Mouse (Mus musculus): ENCODE measurements around the gene Etv6. TPM values are rescaled to one million over a fixed set of nuclear protein-coding genes. Genes with fewer than 3 reads are reported as not detected.

Gene Etv6
- total RNA-seq, 2 experiments from 2014 or later = 21.1 to 21.3 TPM

GRCm38 (mm10) chr6:134095582-134095981, 60.1 kb downstream of the Etv6 start:
- DNase-seq (ENCODE audit: extremely low spot score in 1 of 2, low spot score in 2 of 2) = no peak
- intact Hi-C loops (cut with DNase I) = no loop called here

GRCm38 (mm10) chr6:134099976-134100743, 64.7 kb downstream of the Etv6 start:
- intact Hi-C loops (cut with DNase I) = no loop called here
- DNase-seq (ENCODE audit: extremely low spot score in 1 of 2, low spot score in 2 of 2) = no peak

- intact Hi-C loops (cut with DNase I) = no loop called here
- DNase-seq (ENCODE audit: extremely low spot score in 1 of 2, low spot score in 2 of 2) = no peak
Observed at GRCm38 (mm10) chr6:134102396-134102795, 66.9 kb downstream of the Etv6 start.

GRCm38 (mm10) chr6:134103519-134103918, 68.0 kb downstream of the Etv6 start:
- intact Hi-C loops (cut with DNase I) = no loop called here
- no peak for DNase-seq (ENCODE audit: extremely low spot score in 1 of 2, low spot score in 2 of 2)

GRCm38 (mm10) chr6:134105514-134106201, 70.2 kb downstream of the Etv6 start:
- intact Hi-C loops (cut with DNase I) = no loop called here
- DNase-seq (ENCODE audit: extremely low spot score in 1 of 2, low spot score in 2 of 2) = peak in 1 of 2 experiments; percentile 73

- intact Hi-C loops (cut with DNase I) = no loop called here
- no peak for DNase-seq (ENCODE audit: extremely low spot score in 1 of 2, low spot score in 2 of 2)
Observed at GRCm38 (mm10) chr6:134107696-134108095, 72.2 kb downstream of the Etv6 start.

- intact Hi-C loops (cut with DNase I) = no loop called here
- no peak for DNase-seq (ENCODE audit: extremely low spot score in 1 of 2, low spot score in 2 of 2)
Observed at GRCm38 (mm10) chr6:134109675-134110074, 74.2 kb downstream of the Etv6 start.

GRCm38 (mm10) chr6:134110206-134110605, 74.7 kb downstream of the Etv6 start:
- no peak for DNase-seq (ENCODE audit: extremely low spot score in 1 of 2, low spot score in 2 of 2)
- intact Hi-C loops (cut with DNase I) = no loop called here

- no peak for DNase-seq (ENCODE audit: extremely low spot score in 1 of 2, low spot score in 2 of 2)
- intact Hi-C loops (cut with DNase I) = no loop called here
Observed at GRCm38 (mm10) chr6:134111599-134111998, 76.1 kb downstream of the Etv6 start.

GRCm38 (mm10) chr6:134112753-134113152, 77.3 kb downstream of the Etv6 start:
- intact Hi-C loops (cut with DNase I) = no loop called here
- no peak for DNase-seq (ENCODE audit: extremely low spot score in 1 of 2, low spot score in 2 of 2)

- intact Hi-C loops (cut with DNase I) = no loop called here
- DNase-seq (ENCODE audit: extremely low spot score in 1 of 2, low spot score in 2 of 2) = no peak
Observed at GRCm38 (mm10) chr6:134113168-134113567, 77.7 kb downstream of the Etv6 start.

GRCm38 (mm10) chr6:134115219-134115968, 79.9 kb downstream of the Etv6 start:
- intact Hi-C loops (cut with DNase I) = no loop called here

GRCm38 (mm10) chr6:134117380-134117938, 82.0 kb downstream of the Etv6 start:
- intact Hi-C loops (cut with DNase I) = no loop called here
- no peak for DNase-seq (ENCODE audit: extremely low spot score in 1 of 2, low spot score in 2 of 2)

More at GRCm38 (mm10) chr6:134115219-134115968, 79.9 kb downstream of the Etv6 start:
- no peak for DNase-seq (ENCODE audit: extremely low spot score in 1 of 2, low spot score in 2 of 2)

GRCm38 (mm10) chr6:134118506-134118905, 83.0 kb downstream of the Etv6 start:
- no peak for DNase-seq (ENCODE audit: extremely low spot score in 1 of 2, low spot score in 2 of 2)
- intact Hi-C loops (cut with DNase I) = no loop called here

- intact Hi-C loops (cut with DNase I) = no loop called here
- DNase-seq (ENCODE audit: extremely low spot score in 1 of 2, low spot score in 2 of 2) = no peak
Observed at GRCm38 (mm10) chr6:134119136-134119535, 83.6 kb downstream of the Etv6 start.

GRCm38 (mm10) chr6:134120227-134120626, 84.7 kb downstream of the Etv6 start:
- intact Hi-C loops (cut with DNase I) = no loop called here
- no peak for DNase-seq (ENCODE audit: extremely low spot score in 1 of 2, low spot score in 2 of 2)

GRCm38 (mm10) chr6:134120712-134121111, 85.2 kb downstream of the Etv6 start:
- no peak for DNase-seq (ENCODE audit: extremely low spot score in 1 of 2, low spot score in 2 of 2)
- intact Hi-C loops (cut with DNase I) = no loop called here

GRCm38 (mm10) chr6:134122945-134123344, 87.4 kb downstream of the Etv6 start:
- intact Hi-C loops (cut with DNase I) = no loop called here
- DNase-seq (ENCODE audit: extremely low spot score in 1 of 2, low spot score in 2 of 2) = no peak

- intact Hi-C loops (cut with DNase I) = no loop called here
- no peak for DNase-seq (ENCODE audit: extremely low spot score in 1 of 2, low spot score in 2 of 2)
Observed at GRCm38 (mm10) chr6:134123474-134123873, 88.0 kb downstream of the Etv6 start.

Data from left cerebral cortex, postnatal 10 days (tissue).